Mouse (Mus musculus) liver, postnatal 0 days (tissue): ENCODE measurements around the gene Slc7a14.

Experiments used
- CTCF ChIP-seq: sonication (generic); IDR thresholded peaks from 2 replicates; pipeline ENCODE4 v1.5.1; 2016; ENCODE audit warnings: antibody characterized with exemption, low read depth
- EP300 ChIP-seq: IDR thresholded peaks from 2 replicates; pipeline ENCODE4 v1.6.1; 2016; ENCODE audit warnings: antibody characterized with exemption, low read depth, mild to moderate bottlenecking

DNA sequence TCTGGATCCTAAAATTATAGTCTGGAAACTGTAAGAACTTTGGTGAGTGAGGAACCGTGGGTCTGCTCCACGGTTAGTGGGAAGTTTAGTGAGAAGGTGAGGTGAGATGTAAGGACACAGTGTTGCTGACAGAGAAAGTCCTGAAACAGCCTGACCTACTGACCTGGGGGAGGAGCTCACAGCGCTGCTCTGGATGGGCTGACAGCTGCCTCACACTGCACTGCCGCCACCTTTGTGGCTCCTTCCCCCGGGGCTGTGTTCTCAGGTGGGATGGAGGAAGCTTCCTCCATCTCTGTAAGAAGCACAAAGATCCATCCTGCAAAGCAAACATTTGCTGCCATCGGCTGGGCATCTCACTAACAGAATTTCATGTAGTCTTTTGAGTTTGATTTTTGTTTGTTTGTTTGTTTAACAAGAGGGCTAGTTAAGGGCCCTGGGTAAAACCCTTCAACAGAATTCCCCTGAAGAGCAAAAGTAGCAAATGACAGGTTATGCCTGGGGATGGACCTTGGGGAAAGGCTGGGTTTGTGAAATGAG lies 101.7 kb downstream of the Slc7a14 start:
- TF ChIP-seq EP300, result no peak
- no peak for TF ChIP-seq CTCF
